Mouse (Mus musculus) midbrain, embryonic 11.5 days (tissue): ENCODE measurements around the gene Rbbp6. TPM values are rescaled to one million over a fixed set of nuclear protein-coding genes. Genes with fewer than 3 reads are reported as not detected.

Source experiments
- polyA plus RNA-seq: library from polyadenylated mRNA; unstranded; fragments of >200 nt; fragmentation: Nextera tagmentation; extraction: Ambion mirVana; gene quantifications from 2 replicates; pipeline ENCODE4 v1.2.1, GENCODE M21; 2014

Rbbp6 gene
- polyA plus RNA-seq, 1 experiment from 2014 or later = 32.8 TPM

Other genes starting within 250 kb of the Rbbp6 start
- 44.7 and 57.8 TPM in 2 replicates for gene Tnrc6a, start 158.2 kb downstream of the Rbbp6 start, polyA plus RNA-seq
- 0.07 TPM in 1 of 2 replicates, not detected in the other for gene Slc5a11, start 249.1 kb downstream of the Rbbp6 start, polyA plus RNA-seq